Mouse (Mus musculus) forebrain, embryonic 12.5 days (tissue): Measurements from ENCODE around the gene Rassf1. TPM values are rescaled to one million over a fixed set of nuclear protein-coding genes. Genes with fewer than 3 reads are reported as not detected.

Source experiments
- ATAC-seq: fragments of 200-750 bp; cut with Nextera tagmentation; 2 replicates; pipeline ENCODE4 v1.8.0; 2017; ENCODE audit warnings: moderate TSS enrichment; ENCODE audit not compliant: low FRiP score
- H3K27ac ChIP-seq: fragments of 300-500 bp; sonication (generic); 2 replicates; pipeline ENCODE4 v1.5.1; 2016; ENCODE audit warnings: mild to moderate bottlenecking
- H3K27me3 ChIP-seq: fragments of 300-500 bp; sonication (generic); 2 replicates; pipeline ENCODE4 v1.6.1; 2016; ENCODE audit warnings: mild to moderate bottlenecking
- H3K36me3 ChIP-seq: fragments of 300-500 bp; sonication (generic); replicated peaks from 2 replicates; pipeline ENCODE4 v1.6.1; 2016; ENCODE audit warnings: mild to moderate bottlenecking
- H3K4me1 ChIP-seq: fragments of 300-500 bp; sonication (generic); 2 replicates; pipeline ENCODE4 v1.6.1; 2016
- H3K4me2 ChIP-seq: fragments of 300-500 bp; sonication (generic); 2 replicates; pipeline ENCODE4 v1.6.1; 2016; ENCODE audit warnings: mild to moderate bottlenecking, moderate library complexity
- H3K4me3 ChIP-seq: fragments of 300-500 bp; sonication (generic); replicated peaks from 2 replicates; pipeline ENCODE4 v1.5.1; 2016; ENCODE audit warnings: mild to moderate bottlenecking
- H3K9ac ChIP-seq: fragments of 300-500 bp; sonication (generic); 2 replicates; pipeline ENCODE4 v1.6.1; 2016; ENCODE audit warnings: mild to moderate bottlenecking
- H3K9me3 ChIP-seq: fragments of 300-500 bp; sonication (generic); 2 replicates; pipeline ENCODE4 v1.6.1; 2016
- WGBS: fragments of 180-500 bp; shearing (Covaris S2); methylation state at CpG from one replicate; pipeline ENCODE4 v1.1.7; 2016; 5-methylcytosine and 5-hydroxymethylcytosine counted together
- polyA plus RNA-seq: library from polyadenylated mRNA; unstranded; fragments of >200 nt; fragmentation: Nextera tagmentation; extraction: Ambion mirVana; gene quantifications from 2 replicates; pipeline ENCODE4 v1.2.1, GENCODE M21; 2016

Gene Rassf1
- polyA plus RNA-seq, 1 experiment from 2014 or later: 45.7 TPM

- H3K9me3 ChIP-seq: no peaks in the 10 kb centered on the region
- no peaks in the 10 kb centered on the region for H3K27me3 ChIP-seq
- WGBS: 96% methylated on average over 6 of the region's 6 CpGs
- no peak overlapping the region for H3K4me2 ChIP-seq
- H3K4me3 ChIP-seq: no peak overlapping the region
- no peak overlapping the region for H3K9ac ChIP-seq
- H3K27ac ChIP-seq: no peak overlapping the region
- ATAC-seq: no peak
- peaks cover 11% of the 10 kb centered on the region for H3K4me1 ChIP-seq
- H3K36me3 ChIP-seq: peaks cover 46% of the 10 kb centered on the region
Observed at GRCm38 (mm10) chr9:107590773-107591060, 39.4 kb downstream of the Rassf1 start.

GRCm38 (mm10) chr9:107593101-107593976 lies 42.0 kb downstream of the Rassf1 start:
- WGBS: 81% methylated on average over 11 of the region's 11 CpGs
- no peak overlapping the region for H3K4me2 ChIP-seq

GRCm38 (mm10) chr9:107594281-107595062 lies 43.1 kb downstream of the Rassf1 start:
- H3K36me3 ChIP-seq: peaks cover 46% of the 10 kb centered on the region
- no peaks in the 10 kb centered on the region for H3K4me1 ChIP-seq
- no peak overlapping the region for H3K4me3 ChIP-seq
- WGBS: 78% methylated on average over 8 of the region's 8 CpGs
- 0 out of 2 replicates have a peak, but pooled peaks cover 5% of the 10 kb centered on the region for H3K27me3 ChIP-seq
- H3K4me2 ChIP-seq: no peak overlapping the region
- no peak overlapping the region for H3K27ac ChIP-seq
- H3K9me3 ChIP-seq: no peaks in the 10 kb centered on the region
- no peak for ATAC-seq
- no peak overlapping the region for H3K9ac ChIP-seq

More at GRCm38 (mm10) chr9:107593101-107593976, 42.0 kb downstream of the Rassf1 start:
- Histone ChIP-seq H3K9me3 (no peaks in the 10 kb centered on the region), H3K4me3 (no peak overlapping the region), H3K27me3 (no peaks in the 10 kb centered on the region), H3K4me1 (peaks cover 7% of the 10 kb centered on the region), H3K9ac (no peak overlapping the region), H3K27ac (no peak overlapping the region), H3K36me3 (peaks cover 46% of the 10 kb centered on the region)
- ATAC-seq: no peak

- 91% methylated on average over 11 of the region's 11 CpGs for WGBS
- no peak overlapping the region for H3K9ac ChIP-seq
Observed at GRCm38 (mm10) chr9:107596619-107597569, 45.5 kb downstream of the Rassf1 start.

GRCm38 (mm10) chr9:107598385-107598784 lies 47.0 kb downstream of the Rassf1 start:
- 90% methylated on average over 5 of the region's 5 CpGs for WGBS
- peaks cover 7% of the 10 kb centered on the region for H3K4me1 ChIP-seq
- H3K4me3 ChIP-seq: no peak overlapping the region
- H3K27me3 ChIP-seq: peaks cover 8% of the 10 kb centered on the region; the same call in 1 of the 2 replicates
- ATAC-seq: no peak
- peaks cover 9% of the 10 kb centered on the region for H3K36me3 ChIP-seq
- no peak overlapping the region for H3K27ac ChIP-seq
- H3K9me3 ChIP-seq: no peaks in the 10 kb centered on the region
- H3K4me2 ChIP-seq: no peak overlapping the region
- no peak overlapping the region for H3K9ac ChIP-seq

More at GRCm38 (mm10) chr9:107596619-107597569, 45.5 kb downstream of the Rassf1 start:
- Histone ChIP-seq H3K27ac (no peak overlapping the region), H3K36me3 (peaks cover 24% of the 10 kb centered on the region), H3K4me1 (no peaks in the 10 kb centered on the region), H3K4me3 (no peak overlapping the region), H3K9me3 (no peaks in the 10 kb centered on the region), H3K4me2 (no peak overlapping the region), H3K27me3 (peaks cover 8% of the 10 kb centered on the region; the same call in 1 of the 2 replicates)
- ATAC-seq: no peak

GRCm38 (mm10) chr9:107599433-107599832 lies 48.1 kb downstream of the Rassf1 start:
- H3K36me3 ChIP-seq: no peaks in the 10 kb centered on the region
- H3K27ac ChIP-seq: no peak overlapping the region
- H3K4me2 ChIP-seq: no peak overlapping the region
- H3K9ac ChIP-seq: no peak overlapping the region
- H3K9me3 ChIP-seq: no peaks in the 10 kb centered on the region
- ATAC-seq: no peak
- H3K27me3 ChIP-seq: peaks cover 8% of the 10 kb centered on the region; the same call in 1 of the 2 replicates
- no peak overlapping the region for H3K4me3 ChIP-seq
- WGBS: 91% methylated on average over 9 of the region's 9 CpGs
- H3K4me1 ChIP-seq: peaks cover 10% of the 10 kb centered on the region

GRCm38 (mm10) chr9:107599842-107600241 lies 48.5 kb downstream of the Rassf1 start:
- H3K4me2 ChIP-seq: no peak overlapping the region
- no peak overlapping the region for H3K27ac ChIP-seq
- no peak for ATAC-seq
- 72% methylated on average over 14 of the region's 14 CpGs for WGBS
- peaks cover 14% of the 10 kb centered on the region for H3K4me1 ChIP-seq
- H3K9ac ChIP-seq: no peak overlapping the region; the same call in 1 of the 2 replicates
- H3K4me3 ChIP-seq: no peak overlapping the region
- H3K27me3 ChIP-seq: peaks cover 8% of the 10 kb centered on the region; the same call in 1 of the 2 replicates
- H3K36me3 ChIP-seq: no peaks in the 10 kb centered on the region
- H3K9me3 ChIP-seq: no peaks in the 10 kb centered on the region

- H3K27ac ChIP-seq: no peak overlapping the region
- 84% methylated on average over 12 of the region's 12 CpGs for WGBS
- no peak overlapping the region for H3K9ac ChIP-seq
- no peak overlapping the region for H3K4me2 ChIP-seq
- H3K4me1 ChIP-seq: peaks cover 21% of the 10 kb centered on the region
- no peak for ATAC-seq
- H3K9me3 ChIP-seq: no peaks in the 10 kb centered on the region
- no peak overlapping the region for H3K4me3 ChIP-seq
- H3K27me3 ChIP-seq: peaks cover 8% of the 10 kb centered on the region; the same call in 1 of the 2 replicates
- no peaks in the 10 kb centered on the region for H3K36me3 ChIP-seq
Observed at GRCm38 (mm10) chr9:107600745-107601144, 49.4 kb downstream of the Rassf1 start.

GRCm38 (mm10) chr9:107601275-107601674 lies 49.9 kb downstream of the Rassf1 start:
- H3K27me3 ChIP-seq: peaks cover 8% of the 10 kb centered on the region; the same call in 1 of the 2 replicates
- no peak overlapping the region for H3K9ac ChIP-seq
- no peak overlapping the region for H3K4me3 ChIP-seq
- no peak overlapping the region for H3K4me2 ChIP-seq
- 91% methylated on average over 11 of the region's 11 CpGs for WGBS
- no peak for ATAC-seq
- no peaks in the 10 kb centered on the region for H3K9me3 ChIP-seq
- H3K36me3 ChIP-seq: no peaks in the 10 kb centered on the region
- H3K27ac ChIP-seq: no peak overlapping the region
- H3K4me1 ChIP-seq: peaks cover 21% of the 10 kb centered on the region

GRCm38 (mm10) chr9:107602068-107602648 lies 50.8 kb downstream of the Rassf1 start:
- WGBS: 13% methylated on average over 10 of the region's 10 CpGs
- Histone ChIP-seq H3K27ac (no peak overlapping the region), H3K36me3 (no peaks in the 10 kb centered on the region), H3K4me1 (peaks cover 29% of the 10 kb centered on the region), H3K9me3 (no peaks in the 10 kb centered on the region), H3K4me2 (no peak overlapping the region), H3K4me3 (no peak overlapping the region), H3K27me3 (peaks cover 8% of the 10 kb centered on the region; the same call in 1 of the 2 replicates), H3K9ac (no peak overlapping the region)
- peak; percentile 74 for ATAC-seq

GRCm38 (mm10) chr9:107603251-107603650 lies 51.9 kb downstream of the Rassf1 start:
- Histone ChIP-seq H3K27me3 (peaks cover 8% of the 10 kb centered on the region; the same call in 1 of the 2 replicates), H3K4me1 (peaks cover 38% of the 10 kb centered on the region)

More at GRCm38 (mm10) chr9:107603251-107603650, 51.9 kb downstream of the Rassf1 start:
- H3K9ac ChIP-seq: no peak overlapping the region
- H3K36me3 ChIP-seq: no peaks in the 10 kb centered on the region
- no peak overlapping the region for H3K27ac ChIP-seq
- 80% methylated on average over 6 of the region's 6 CpGs for WGBS
- H3K9me3 ChIP-seq: no peaks in the 10 kb centered on the region
- H3K4me2 ChIP-seq: no peak overlapping the region
- no peak overlapping the region for H3K4me3 ChIP-seq
- ATAC-seq: no peak
